Mouse (Mus musculus): ENCODE measurements around the gene Frem1.
A peak's percentile ranks its signal among the peaks of the same experiment; 100 is the strongest.

The Frem1 gene

DNA sequence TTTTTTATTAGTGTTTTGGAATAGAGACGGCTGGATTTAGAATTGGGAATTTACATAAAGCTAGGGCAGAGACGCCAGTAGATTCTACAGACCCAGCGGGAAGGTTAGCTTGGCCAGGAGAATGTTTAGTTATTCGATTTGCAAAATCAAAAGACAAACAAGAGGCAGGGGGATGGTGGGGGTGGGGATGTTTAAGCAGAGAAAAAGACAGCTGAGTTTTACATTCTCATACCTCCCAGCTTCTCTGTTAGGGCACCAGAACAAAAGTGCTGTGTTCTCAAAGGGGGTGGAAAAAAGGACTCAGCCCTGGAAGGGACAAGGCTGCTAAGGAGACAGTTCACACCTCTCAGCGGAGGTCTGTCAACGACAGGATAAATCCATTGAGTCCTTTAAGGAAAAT lies 180.0 kb downstream of the Frem1 start:
- DNase-seq (ENCODE audit: low read depth, low spot score): peak; percentile 30

DNA sequence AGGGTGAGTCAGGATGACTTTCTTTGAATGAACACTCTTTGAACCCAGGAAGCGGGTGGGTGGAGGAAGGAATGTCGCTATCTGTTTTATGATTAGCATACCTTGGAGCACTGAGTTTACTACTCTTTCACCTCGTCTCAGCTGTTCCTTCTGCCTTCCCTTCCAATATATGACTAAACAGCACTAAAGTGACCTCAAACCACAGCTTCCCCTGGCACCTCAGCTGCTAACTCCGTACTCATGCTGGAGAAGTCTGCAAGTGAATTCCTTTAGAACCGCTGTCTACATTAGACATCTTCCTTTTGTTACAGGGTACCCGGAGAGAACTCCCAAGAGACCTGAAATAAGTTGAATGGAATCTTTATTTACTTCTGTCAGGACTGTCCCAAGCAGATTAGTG lies 181.2 kb downstream of the Frem1 start:
- DNase-seq (ENCODE audit: low read depth, low spot score): no peak

- no peak for DNase-seq (ENCODE audit: low read depth, low spot score)
Observed at GRCm38 (mm10) chr4:82867731-82868445, 184.3 kb downstream of the Frem1 start.

DNA sequence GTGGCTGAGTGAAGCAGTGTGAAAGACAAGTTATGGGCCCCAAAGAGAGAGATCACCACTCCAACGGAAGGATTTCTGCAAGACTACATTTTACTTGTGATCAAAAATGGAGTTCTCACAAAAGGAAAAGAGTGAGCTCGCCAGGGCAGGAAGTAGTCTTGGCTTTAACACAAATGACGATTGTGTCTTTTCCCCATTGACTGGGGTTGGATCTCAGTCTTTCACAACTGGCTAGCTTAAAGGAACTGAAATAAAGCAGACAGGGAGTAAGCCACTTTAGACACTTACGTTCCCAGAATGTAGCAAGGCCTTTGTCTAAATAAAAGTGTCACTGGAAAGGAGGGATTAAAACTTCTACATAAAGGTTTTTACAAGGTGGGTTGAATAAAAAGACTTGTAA lies 185.0 kb downstream of the Frem1 start:
- DNase-seq (ENCODE audit: low read depth, low spot score): no peak

GRCm38 (mm10) chr4:82864974-82865699 lies 187.0 kb downstream of the Frem1 start:
- DNase-seq (ENCODE audit: low read depth, low spot score): no peak

- no peak for DNase-seq (ENCODE audit: low read depth, low spot score)
Observed at GRCm38 (mm10) chr4:82863316-82863715, 188.8 kb downstream of the Frem1 start.

DNA sequence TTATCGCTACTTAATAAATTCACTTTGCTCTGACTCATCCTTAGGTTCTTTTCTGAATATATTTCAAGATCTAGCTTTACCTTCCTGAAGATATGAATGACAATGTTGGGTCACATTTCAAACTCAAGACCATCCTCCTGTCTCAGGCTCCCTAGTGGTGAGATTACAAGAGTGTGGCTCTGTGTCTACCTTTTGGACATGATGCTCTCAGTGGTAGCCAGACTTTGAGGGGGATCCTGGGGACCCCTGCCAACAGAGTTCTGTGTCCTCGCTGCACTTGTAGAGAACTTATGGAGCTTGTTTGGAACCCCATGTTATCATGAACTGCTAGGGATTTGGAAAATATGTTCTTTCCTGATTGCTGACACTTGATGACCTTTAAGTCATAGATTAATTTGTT lies 190.7 kb downstream of the Frem1 start:
- DNase-seq (ENCODE audit: low read depth, low spot score): no peak

DNA sequence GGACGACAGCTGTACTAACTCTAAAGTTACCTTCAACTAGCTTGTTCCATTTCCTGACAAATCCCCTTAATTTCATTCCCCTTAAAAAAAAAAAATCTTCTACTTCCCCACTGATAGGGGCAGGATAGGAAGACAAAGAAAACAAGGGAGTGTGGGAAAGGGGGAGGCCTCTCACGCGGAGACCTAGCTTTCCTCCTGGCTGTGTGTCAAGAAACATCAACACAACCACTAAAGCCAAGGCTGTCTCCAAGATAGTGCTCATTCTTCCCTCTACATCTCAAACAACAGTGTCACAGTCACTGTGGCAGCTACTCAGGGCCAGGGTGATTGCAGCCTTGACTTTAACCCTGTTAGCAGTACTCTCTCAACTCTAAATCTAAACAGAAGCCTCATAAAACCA lies 191.6 kb downstream of the Frem1 start:
- no peak for DNase-seq (ENCODE audit: low read depth, low spot score)

- peak; percentile 78 for DNase-seq (ENCODE audit: low read depth, low spot score)
Observed at GRCm38 (mm10) chr4:82859131-82860125, 192.7 kb downstream of the Frem1 start, which contains the start of gene Zdhhc21. Zdhhc21 (minus strand) TSS chr4:82859958.

DNA sequence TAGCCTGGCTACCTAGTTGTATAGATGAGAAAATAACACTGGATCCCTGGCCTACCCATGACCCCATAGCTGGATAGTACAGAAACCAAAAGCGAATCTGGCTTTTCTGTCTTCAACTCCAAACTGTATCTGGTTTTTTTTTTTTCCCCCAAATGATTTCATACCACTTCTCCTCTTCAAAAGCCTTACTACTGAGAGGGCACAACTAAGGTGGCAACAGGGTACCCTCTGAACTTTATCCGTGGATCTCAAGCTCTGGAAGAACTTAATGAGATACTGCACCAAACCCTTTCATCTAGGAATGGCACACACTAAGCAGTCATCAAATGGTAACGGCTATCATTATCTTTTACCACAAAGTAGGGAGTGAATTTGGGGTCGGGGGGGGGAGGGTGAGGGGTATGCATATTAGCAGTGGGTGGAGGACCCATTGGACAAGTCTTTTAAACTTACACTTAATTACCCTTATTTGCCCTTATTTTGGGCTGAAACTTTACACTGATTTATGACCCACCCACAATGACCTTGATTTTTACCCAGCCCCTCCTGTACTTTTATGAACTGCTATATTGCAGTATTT lies 193.6 kb downstream of the Frem1 start:
- DNase-seq (ENCODE audit: low read depth, low spot score): no peak

DNA sequence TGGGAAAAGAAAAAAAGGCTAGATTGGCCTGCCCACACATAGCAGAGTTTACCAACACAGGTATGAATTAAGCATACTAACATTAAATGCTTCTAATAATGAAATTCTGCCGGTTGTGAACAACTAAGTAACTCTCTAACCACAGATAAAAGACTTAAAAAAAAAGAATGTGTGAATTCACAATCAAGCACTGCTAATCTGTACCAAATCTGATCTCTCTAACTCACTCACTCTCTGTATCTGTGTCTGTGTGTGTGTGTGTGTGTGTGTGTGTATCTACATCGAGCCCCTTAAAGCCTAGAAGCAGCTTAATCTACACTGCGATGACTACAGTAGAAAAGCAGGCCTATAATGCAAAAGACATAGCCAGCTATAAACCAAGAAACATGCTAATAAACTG lies 195.2 kb downstream of the Frem1 start:
- no peak for DNase-seq (ENCODE audit: low read depth, low spot score)

GRCm38 (mm10) chr4:82853809-82854208 lies 198.3 kb downstream of the Frem1 start:
- no peak for DNase-seq (ENCODE audit: low read depth, low spot score)

DNA sequence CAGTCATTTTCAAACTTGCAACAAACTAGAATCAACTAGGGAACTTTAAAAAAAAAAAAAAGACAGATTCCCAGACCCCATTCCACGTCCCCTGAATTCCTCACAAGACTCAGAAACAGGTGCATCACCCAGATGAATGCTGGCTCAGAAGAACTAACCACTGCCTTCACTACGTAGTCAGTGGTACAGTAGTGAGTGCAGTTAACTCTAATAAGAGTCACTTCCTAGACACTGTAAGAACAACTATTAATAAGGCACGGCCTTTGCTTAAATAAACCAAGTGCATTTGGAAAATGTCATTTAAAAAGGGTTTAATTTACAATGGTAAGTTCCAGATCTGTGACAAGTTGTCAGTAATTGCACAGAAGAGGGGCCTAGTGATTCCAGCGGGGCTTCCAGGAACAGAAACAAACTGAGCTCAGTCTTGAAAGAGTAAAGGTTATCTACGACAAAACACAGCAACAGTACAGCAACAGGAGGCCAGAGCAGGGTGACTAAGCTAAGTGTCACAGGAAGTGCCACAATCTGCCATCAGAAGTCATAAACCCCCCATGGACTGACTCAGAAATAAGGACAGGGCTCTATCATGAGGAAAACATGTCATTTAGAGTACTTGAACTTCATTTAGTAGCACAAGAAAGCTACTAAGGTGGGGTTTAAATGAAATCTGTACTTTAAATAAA lies 203.4 kb downstream of the Frem1 start:
- DNase-seq (ENCODE audit: low read depth, low spot score): no peak

All from ZHBTc4 (cell line).